Mouse (Mus musculus): ENCODE data around the gene Olfr320.

GRCm38 (mm10) chr11:58643350-58643749 lies 37.5 kb upstream of the Olfr320 start:
- TF ChIP-seq CTCF (IDR thresholded peaks at IDR 0.05; ENCODE audit: insufficient read depth, low read length) (peak; percentile 85), POLR2A (IDR thresholded peaks at IDR 0.05; ENCODE audit: borderline replicate concordance, extremely low read depth, low read depth, low read length) (no peak)

All from lung, adult 2 months (tissue).